Mouse (Mus musculus) bone marrow macrophage, adult 2 months (primary cell): Measurements from ENCODE around the gene Hrh3.

Experiments
- CTCF ChIP-seq: IDR thresholded peaks from 2 replicates; pipeline ENCODE4 v1.5.1; 2012; ENCODE audit warnings: low read depth, mild to moderate bottlenecking, low read length, moderate library complexity
- POLR2A ChIP-seq: IDR thresholded peaks from 2 replicates; pipeline ENCODE4 v1.6.1; 2012; ENCODE audit warnings: mild to moderate bottlenecking, low read depth, low read length, borderline replicate concordance

DNA sequence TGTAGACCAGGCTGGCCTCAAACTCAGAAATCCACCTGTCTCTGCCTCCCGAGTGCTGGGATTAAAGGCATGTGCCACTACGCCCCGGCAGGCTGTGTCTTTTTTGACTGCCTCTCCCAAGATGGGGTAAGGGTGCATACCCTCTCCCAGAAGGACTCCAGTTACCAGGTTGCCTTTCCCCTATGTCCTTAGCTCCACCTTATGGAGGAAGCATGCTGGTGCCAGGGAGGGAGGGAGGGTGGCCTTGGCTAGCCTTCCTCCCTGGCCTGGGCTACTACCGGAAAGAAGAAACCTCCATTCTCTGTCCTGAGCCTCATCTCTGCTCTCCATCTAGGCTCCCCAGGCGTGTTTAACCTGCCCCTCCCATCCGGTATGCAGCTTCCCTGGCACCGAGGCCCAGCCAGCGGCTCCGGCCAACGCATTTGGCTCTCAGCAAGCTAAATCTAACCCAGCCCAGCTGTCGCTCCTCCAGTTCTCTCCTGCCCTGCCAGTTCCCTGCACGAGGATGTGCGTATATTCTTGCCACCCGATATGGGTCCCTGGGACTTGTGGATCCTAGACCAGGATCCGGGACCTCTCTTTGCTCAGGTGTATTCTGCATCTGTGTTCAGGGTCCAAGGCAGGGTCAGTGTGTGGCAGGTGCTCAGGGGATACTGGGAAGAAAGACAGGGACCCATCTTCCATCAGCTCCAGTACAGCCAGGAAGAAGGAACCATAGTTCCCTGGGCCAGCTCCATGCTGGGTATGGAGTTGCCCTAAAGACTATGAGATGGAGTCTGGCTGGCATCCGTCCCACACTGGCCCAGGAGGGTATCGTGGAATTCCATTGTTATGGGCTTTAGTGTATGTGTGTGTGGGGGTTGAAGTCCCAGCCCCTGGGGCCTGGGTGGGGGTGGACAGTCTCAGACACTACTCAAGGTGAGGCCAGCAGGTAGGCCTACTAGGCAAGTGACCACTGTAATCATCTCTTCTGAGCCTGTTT lies 9.9 kb upstream of the Hrh3 start:
- TF ChIP-seq POLR2A = no peak
- TF ChIP-seq CTCF = no peak
